Mouse (Mus musculus): Measurements from ENCODE around the gene Ap1g1. TPM values are rescaled to one million over a fixed set of nuclear protein-coding genes. Genes with fewer than 3 reads are reported as not detected.

The Ap1g1 gene
- polyA plus RNA-seq, 1 experiment from 2014 or later: 34.9 TPM

GRCm38 (mm10) chr8:109773154-109773553 is 5.2 kb upstream of the Ap1g1 start:
- WGBS: 50% methylated on average over 3 of the region's 3 CpGs
- H3K4me1 ChIP-seq (ENCODE audit: control insufficient read depth, insufficient read depth, low read length): no peaks in the 10 kb centered on the region
- no peaks in the 10 kb centered on the region for H3K36me3 ChIP-seq (ENCODE audit: control insufficient read depth, insufficient read depth, low read length)
- H3K27ac ChIP-seq (replicated peaks; ENCODE audit: low read depth, low read length): no peak overlapping the region
- DNase-seq (ENCODE audit: low spot score): no peak
- no peak for ATAC-seq (ENCODE audit: insufficient number of reproducible peaks, low FRiP score, low TSS enrichment, low read depth)
- H3K4me2 ChIP-seq (ENCODE audit: low read depth, severe bottlenecking): no peak overlapping the region
- H3K9ac ChIP-seq (ENCODE audit: low read length): no peak overlapping the region
- no peaks in the 10 kb centered on the region for H3K9me3 ChIP-seq (ENCODE audit: control insufficient read depth, low read length)
- H3K4me3 ChIP-seq (ENCODE audit: low read depth, low read length): no peak overlapping the region
- H3K27me3 ChIP-seq (ENCODE audit: control insufficient read depth, insufficient read depth, low read length): no peaks in the 10 kb centered on the region

GRCm38 (mm10) chr8:109777851-109778250 is 503 bp upstream of the Ap1g1 start:
- no peak for DNase-seq (ENCODE audit: low spot score)
- Histone ChIP-seq H3K4me3 (ENCODE audit: low read depth, low read length) (peak overlapping the region; percentile 91), H3K9me3 (ENCODE audit: control insufficient read depth, low read length) (no peaks in the 10 kb centered on the region), H3K36me3 (ENCODE audit: control insufficient read depth, insufficient read depth, low read length) (no peaks in the 10 kb centered on the region), H3K27ac (replicated peaks; ENCODE audit: low read depth, low read length) (no peak overlapping the region), H3K4me1 (ENCODE audit: control insufficient read depth, insufficient read depth, low read length) (peaks cover 7% of the 10 kb centered on the region; the same call in 1 of the 2 replicates), H3K9ac (ENCODE audit: low read length) (peak overlapping the region; percentile 8; the same call in 1 of the 2 replicates), H3K4me2 (ENCODE audit: low read depth, severe bottlenecking) (peak overlapping the region; percentile 29), H3K27me3 (ENCODE audit: control insufficient read depth, insufficient read depth, low read length) (no peaks in the 10 kb centered on the region)
- 27% methylated on average over 5 of the region's 5 CpGs for WGBS
- ATAC-seq (ENCODE audit: insufficient number of reproducible peaks, low FRiP score, low TSS enrichment, low read depth): peak; percentile 4; the same call in 1 of the 2 replicates

- Histone ChIP-seq H3K27me3 (ENCODE audit: control insufficient read depth, insufficient read depth, low read length) (no peaks in the 10 kb centered on the region), H3K36me3 (ENCODE audit: control insufficient read depth, insufficient read depth, low read length) (no peaks in the 10 kb centered on the region), H3K27ac (replicated peaks; ENCODE audit: low read depth, low read length) (peak overlapping the region; percentile 95), H3K4me2 (ENCODE audit: low read depth, severe bottlenecking) (peak overlapping the region; percentile 77), H3K9me3 (ENCODE audit: control insufficient read depth, low read length) (no peaks in the 10 kb centered on the region), H3K4me3 (ENCODE audit: low read depth, low read length) (peak overlapping the region; percentile 91), H3K4me1 (ENCODE audit: control insufficient read depth, insufficient read depth, low read length) (peaks cover 7% of the 10 kb centered on the region; the same call in 1 of the 2 replicates), H3K9ac (ENCODE audit: low read length) (peak overlapping the region; percentile 93)
- ATAC-seq (ENCODE audit: insufficient number of reproducible peaks, low FRiP score, low TSS enrichment, low read depth): no peak
- no peak for DNase-seq (ENCODE audit: low spot score)
- under 1% methylated on average over 32 of the region's 32 CpGs for WGBS
Measured at GRCm38 (mm10) chr8:109778993-109779421, 653 bp downstream of the Ap1g1 start.

- H3K9me3 ChIP-seq (ENCODE audit: control insufficient read depth, low read length): no peaks in the 10 kb centered on the region
- ATAC-seq (ENCODE audit: insufficient number of reproducible peaks, low FRiP score, low TSS enrichment, low read depth) (no peak), DNase-seq (ENCODE audit: low spot score) (no peak)
- H3K27me3 ChIP-seq (ENCODE audit: control insufficient read depth, insufficient read depth, low read length): no peaks in the 10 kb centered on the region
- H3K4me2 ChIP-seq (ENCODE audit: low read depth, severe bottlenecking): peak overlapping the region; percentile 77
- WGBS: 23% methylated on average over 24 of the region's 24 CpGs
- peak overlapping the region; percentile 91 for H3K4me3 ChIP-seq (ENCODE audit: low read depth, low read length)
- H3K9ac ChIP-seq (ENCODE audit: low read length): peak overlapping the region; percentile 93
- no peaks in the 10 kb centered on the region for H3K36me3 ChIP-seq (ENCODE audit: control insufficient read depth, insufficient read depth, low read length)
- peaks cover 7% of the 10 kb centered on the region; the same call in 1 of the 2 replicates for H3K4me1 ChIP-seq (ENCODE audit: control insufficient read depth, insufficient read depth, low read length)
- no peak overlapping the region for H3K27ac ChIP-seq (replicated peaks; ENCODE audit: low read depth, low read length)
Measured at GRCm38 (mm10) chr8:109779431-109780228, 1.3 kb downstream of the Ap1g1 start.

- no peak for ATAC-seq (ENCODE audit: insufficient number of reproducible peaks, low FRiP score, low TSS enrichment, low read depth)
Measured at GRCm38 (mm10) chr8:109780548-109780947, 2.2 kb downstream of the Ap1g1 start.

GRCm38 (mm10) chr8:109790938-109791337 is 12.6 kb downstream of the Ap1g1 start:
- Histone ChIP-seq H3K27ac (replicated peaks; ENCODE audit: low read depth, low read length) (no peak overlapping the region), H3K9ac (ENCODE audit: low read length) (no peak overlapping the region), H3K4me3 (ENCODE audit: low read depth, low read length) (no peak overlapping the region), H3K4me1 (ENCODE audit: control insufficient read depth, insufficient read depth, low read length) (no peaks in the 10 kb centered on the region), H3K4me2 (ENCODE audit: low read depth, severe bottlenecking) (no peak overlapping the region), H3K36me3 (ENCODE audit: control insufficient read depth, insufficient read depth, low read length) (no peaks in the 10 kb centered on the region), H3K9me3 (ENCODE audit: control insufficient read depth, low read length) (no peaks in the 10 kb centered on the region), H3K27me3 (ENCODE audit: control insufficient read depth, insufficient read depth, low read length) (no peaks in the 10 kb centered on the region)
- ATAC-seq (ENCODE audit: insufficient number of reproducible peaks, low FRiP score, low TSS enrichment, low read depth) (no peak), DNase-seq (ENCODE audit: low spot score) (no peak)
- 88% methylated on average over 2 of the region's 2 CpGs for WGBS

More at GRCm38 (mm10) chr8:109780548-109780947, 2.2 kb downstream of the Ap1g1 start:
- no peak overlapping the region for H3K4me2 ChIP-seq (ENCODE audit: low read depth, severe bottlenecking)
- 79% methylated on average over 4 of the region's 4 CpGs for WGBS
- H3K4me3 ChIP-seq (ENCODE audit: low read depth, low read length): no peak overlapping the region
- H3K9ac ChIP-seq (ENCODE audit: low read length): no peak overlapping the region
- H3K4me1 ChIP-seq (ENCODE audit: control insufficient read depth, insufficient read depth, low read length): peaks cover 7% of the 10 kb centered on the region; the same call in 1 of the 2 replicates
- no peak overlapping the region for H3K27ac ChIP-seq (replicated peaks; ENCODE audit: low read depth, low read length)
- H3K9me3 ChIP-seq (ENCODE audit: control insufficient read depth, low read length): no peaks in the 10 kb centered on the region
- DNase-seq (ENCODE audit: low spot score): no peak
- no peaks in the 10 kb centered on the region for H3K27me3 ChIP-seq (ENCODE audit: control insufficient read depth, insufficient read depth, low read length)
- no peaks in the 10 kb centered on the region for H3K36me3 ChIP-seq (ENCODE audit: control insufficient read depth, insufficient read depth, low read length)

- Histone ChIP-seq H3K27me3 (ENCODE audit: control insufficient read depth, insufficient read depth, low read length) (no peaks in the 10 kb centered on the region), H3K27ac (replicated peaks; ENCODE audit: low read depth, low read length) (no peak overlapping the region), H3K4me1 (ENCODE audit: control insufficient read depth, insufficient read depth, low read length) (0 out of 2 replicates have a peak, but pooled peaks cover 2% of the 10 kb centered on the region), H3K9ac (ENCODE audit: low read length) (no peak overlapping the region), H3K36me3 (ENCODE audit: control insufficient read depth, insufficient read depth, low read length) (no peaks in the 10 kb centered on the region), H3K4me3 (ENCODE audit: low read depth, low read length) (no peak overlapping the region), H3K4me2 (ENCODE audit: low read depth, severe bottlenecking) (no peak overlapping the region), H3K9me3 (ENCODE audit: control insufficient read depth, low read length) (no peaks in the 10 kb centered on the region)
- 64% methylated on average over 1 of the region's 1 CpGs for WGBS
- ATAC-seq (ENCODE audit: insufficient number of reproducible peaks, low FRiP score, low TSS enrichment, low read depth) (no peak), DNase-seq (ENCODE audit: low spot score) (no peak)
Measured at GRCm38 (mm10) chr8:109795166-109795565, 16.8 kb downstream of the Ap1g1 start.

- H3K27ac ChIP-seq (replicated peaks; ENCODE audit: low read depth, low read length): no peak overlapping the region
- no peaks in the 10 kb centered on the region for H3K36me3 ChIP-seq (ENCODE audit: control insufficient read depth, insufficient read depth, low read length)
- 0 out of 2 replicates have a peak, but pooled peaks cover 2% of the 10 kb centered on the region for H3K4me1 ChIP-seq (ENCODE audit: control insufficient read depth, insufficient read depth, low read length)
- no peaks in the 10 kb centered on the region for H3K9me3 ChIP-seq (ENCODE audit: control insufficient read depth, low read length)
- no peaks in the 10 kb centered on the region for H3K27me3 ChIP-seq (ENCODE audit: control insufficient read depth, insufficient read depth, low read length)
- ATAC-seq (ENCODE audit: insufficient number of reproducible peaks, low FRiP score, low TSS enrichment, low read depth) (no peak), DNase-seq (ENCODE audit: low spot score) (no peak)
- no peak overlapping the region for H3K9ac ChIP-seq (ENCODE audit: low read length)
- no peak overlapping the region for H3K4me2 ChIP-seq (ENCODE audit: low read depth, severe bottlenecking)
- no peak overlapping the region for H3K4me3 ChIP-seq (ENCODE audit: low read depth, low read length)
Measured at GRCm38 (mm10) chr8:109798721-109799120, 20.4 kb downstream of the Ap1g1 start.
